Mouse (Mus musculus) myocyte (in vitro differentiated cells): ENCODE measurements around the gene Med21. TPM values are rescaled to one million over a fixed set of nuclear protein-coding genes. Genes with fewer than 3 reads are reported as not detected.

ENCODE experiments used
- H3K27me3 ChIP-seq: one replicate; pipeline ENCODE4 v1.6.1; 2011; ENCODE audit not compliant: control insufficient read depth, insufficient read depth, insufficient read length
- H3K36me3 ChIP-seq: one replicate; pipeline ENCODE4 v1.6.1; 2011; ENCODE audit not compliant: control insufficient read depth, insufficient read depth
- H3K4me2 ChIP-seq: one replicate; pipeline ENCODE4 v1.6.1; 2011; ENCODE audit warnings: low read depth, control low read depth
- H3K4me3 ChIP-seq: one replicate; pipeline ENCODE4 v1.5.1; 2011; ENCODE audit warnings: mild to moderate bottlenecking, control low read depth, moderate library complexity
- H3K79me2 ChIP-seq: one replicate; pipeline ENCODE4 v1.6.1; 2011; ENCODE audit not compliant: control insufficient read depth, insufficient read depth
- H3ac ChIP-seq: one replicate; pipeline ENCODE4 v1.6.1; 2011; ENCODE audit not compliant: control insufficient read depth, insufficient read length
- CEBPB ChIP-seq: IDR thresholded peaks from 2 replicates; pipeline ENCODE4 v1.6.1; 2011; ENCODE audit warnings: mild to moderate bottlenecking, moderate library complexity; ENCODE audit not compliant: poor library complexity, insufficient read depth, severe bottlenecking
- E2F4 ChIP-seq: IDR thresholded peaks from one replicate; pipeline ENCODE4 v1.6.1; 2011; ENCODE audit warnings: mild to moderate bottlenecking, control low read depth, moderate library complexity; ENCODE audit not compliant: insufficient read depth
- MAX ChIP-seq: IDR thresholded peaks from one replicate; pipeline ENCODE4 v1.6.1; 2011; ENCODE audit warnings: low read depth, mild to moderate bottlenecking, control low read depth
- MYOD1 ChIP-seq, 3 experiments: IDR thresholded peaks; one replicate each; pipeline ENCODE4 v1.6.1; 2011; ENCODE audit warnings: control low read depth in 2 of 3, low read depth in 2 of 3, mild to moderate bottlenecking in 2 of 3, moderate library complexity in 1 of 3; ENCODE audit not compliant: insufficient read length in 2 of 3, control insufficient read depth in 1 of 3
- MYOG ChIP-seq, 3 experiments: IDR thresholded peaks; one replicate each; pipeline ENCODE4 v1.6.1; 2011; ENCODE audit warnings: control low read depth in 2 of 3, low read depth in 2 of 3, mild to moderate bottlenecking in 2 of 3; ENCODE audit not compliant: insufficient read length in 2 of 3, control insufficient read depth in 1 of 3, insufficient read depth in 1 of 3
- POLR2A ChIP-seq: IDR thresholded peaks from one replicate; pipeline ENCODE4 v1.6.1; 2011; ENCODE audit warnings: low read depth, mild to moderate bottlenecking, control low read depth, moderate library complexity; ENCODE audit not compliant: insufficient read length
- POLR2AphosphoS2 ChIP-seq: IDR thresholded peaks from one replicate; pipeline ENCODE4 v1.6.1; 2011; ENCODE audit warnings: low read depth, control low read depth; ENCODE audit not compliant: insufficient read length
- REST ChIP-seq: IDR thresholded peaks from one replicate; pipeline ENCODE4 v1.6.1; 2011; ENCODE audit warnings: mild to moderate bottlenecking, control low read depth, moderate library complexity; ENCODE audit not compliant: insufficient read depth, insufficient read length
- SRF ChIP-seq: IDR thresholded peaks from one replicate; pipeline ENCODE4 v1.6.1; 2011; ENCODE audit warnings: low read depth; ENCODE audit not compliant: control insufficient read depth, insufficient read length
- TCF12 ChIP-seq: IDR thresholded peaks from one replicate; pipeline ENCODE4 v1.6.1; 2011; ENCODE audit warnings: mild to moderate bottlenecking, control low read depth; ENCODE audit not compliant: poor library complexity, insufficient read depth, severe bottlenecking
- TCF3 ChIP-seq: IDR thresholded peaks from one replicate; pipeline ENCODE4 v1.6.1; 2011; ENCODE audit warnings: low read depth, control low read depth; ENCODE audit not compliant: insufficient read length
- USF1 ChIP-seq: IDR thresholded peaks from one replicate; pipeline ENCODE4 v1.6.1; 2011; ENCODE audit warnings: low read depth, mild to moderate bottlenecking, control low read depth, moderate library complexity
- polyA plus RNA-seq: library from polyadenylated mRNA; unstranded; fragments of >200 nt; fragmentation: generic; extraction: Trizol; gene quantifications from one replicate; pipeline ENCODE4 v1.2.1, GENCODE M21; 2012; ENCODE audit warnings: missing spikeins

Gene Med21
- polyA plus RNA-seq, 1 experiment = 53.5 TPM

DNA sequence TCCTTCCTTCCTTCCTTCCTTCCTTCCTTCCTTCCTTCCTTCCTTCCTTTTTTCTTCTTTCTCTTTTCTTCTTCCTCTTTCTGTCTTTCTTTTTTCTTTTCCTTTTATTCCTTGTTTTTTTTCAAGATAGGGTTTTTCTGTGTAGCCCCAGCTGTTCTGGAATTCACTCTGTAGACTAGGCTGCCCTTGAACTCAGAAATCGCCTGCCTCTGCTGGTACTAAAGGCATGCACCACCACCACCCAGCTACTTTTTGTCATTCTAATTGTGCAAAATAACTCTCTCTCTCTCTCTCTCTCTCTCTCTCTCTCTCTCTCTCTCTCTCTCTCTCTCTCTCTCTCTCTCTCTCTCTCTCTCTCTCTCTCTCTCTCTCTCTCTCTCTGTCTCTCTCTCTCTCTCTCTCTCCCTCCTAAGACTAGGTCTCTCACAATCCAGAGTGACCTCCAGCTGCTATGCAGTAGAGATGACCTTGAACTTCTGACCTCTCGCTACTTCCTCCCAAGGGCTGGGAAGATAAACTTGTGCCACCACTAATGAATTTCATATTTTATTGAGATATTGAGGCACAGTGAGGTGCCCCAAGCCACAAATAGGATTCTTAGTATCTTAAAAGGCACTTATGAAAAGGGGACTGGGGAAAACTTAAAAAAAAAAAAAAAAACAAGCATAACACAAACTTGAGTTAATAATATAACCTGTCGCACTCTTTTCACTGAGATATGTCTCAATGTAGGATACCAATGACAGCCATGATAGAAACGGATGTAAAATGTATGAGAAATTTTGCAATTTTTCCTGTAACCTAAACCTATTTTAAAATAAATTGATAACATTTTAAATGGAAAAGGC, 7.4 kb upstream of the Med21 start:
- H3K4me3 ChIP-seq = peak overlapping the region; percentile 32
- peak overlapping the region; percentile 36 for H3K4me2 ChIP-seq
- H3K79me2 ChIP-seq = no peaks in the 10 kb centered on the region
- no peaks in the 10 kb centered on the region for H3K27me3 ChIP-seq
- peak overlapping the region; percentile 6 for H3ac ChIP-seq
- TF ChIP-seq POLR2A (no peak), TCF3 (no peak), REST (no peak), MYOG (IDR thresholded peaks at IDR 0.05; ENCODE audit: control insufficient read depth in 1 of 3, insufficient read depth in 1 of 3, insufficient read length in 2 of 3, low read depth in 2 of 3) (no peak), USF1 (no peak), POLR2AphosphoS2 (no peak), MYOD1 (IDR thresholded peaks at IDR 0.05; ENCODE audit: control insufficient read depth in 1 of 3, insufficient read length in 2 of 3, low read depth in 2 of 3) (no peak), SRF (no peak), TCF12 (no peak), MAX (no peak), E2F4 (no peak), CEBPB (no peak)
- no peaks in the 10 kb centered on the region for H3K36me3 ChIP-seq

DNA sequence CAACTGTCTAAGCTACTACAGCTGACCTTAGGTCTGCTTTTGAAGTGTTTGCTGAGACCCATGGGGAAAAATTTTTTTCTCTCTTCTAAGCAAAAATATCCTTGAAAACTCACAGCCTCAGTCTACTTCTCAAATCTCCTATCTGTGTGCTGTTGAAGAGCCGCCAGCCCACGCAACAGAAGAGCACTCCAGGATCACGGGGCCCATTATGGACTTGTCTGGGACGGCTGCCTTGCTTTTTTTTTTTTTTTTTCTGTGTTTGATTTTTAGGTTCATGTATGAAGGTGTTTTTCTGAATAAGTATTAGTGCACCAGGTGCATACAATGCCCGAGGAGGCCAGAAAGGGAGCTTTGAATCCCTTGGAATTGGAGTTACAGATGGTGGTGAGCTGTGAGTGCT, 5.9 kb upstream of the Med21 start:
- Histone ChIP-seq H3K27me3 (no peaks in the 10 kb centered on the region), H3K4me2 (no peak overlapping the region), H3K79me2 (no peaks in the 10 kb centered on the region), H3ac (no peak overlapping the region), H3K36me3 (no peaks in the 10 kb centered on the region), H3K4me3 (no peak overlapping the region)
- TF ChIP-seq CEBPB = no peak
- no peak for TF ChIP-seq REST
- TF ChIP-seq TCF12 = no peak
- no peak for TF ChIP-seq TCF3
- TF ChIP-seq MAX = no peak
- no peak for TF ChIP-seq SRF
- no peak for TF ChIP-seq E2F4
- TF ChIP-seq POLR2AphosphoS2 = no peak
- TF ChIP-seq MYOD1 (IDR thresholded peaks at IDR 0.05; ENCODE audit: control insufficient read depth in 1 of 3, insufficient read length in 2 of 3, low read depth in 2 of 3) = no peak
- TF ChIP-seq USF1 = no peak
- TF ChIP-seq POLR2A = no peak
- TF ChIP-seq MYOG (IDR thresholded peaks at IDR 0.05; ENCODE audit: control insufficient read depth in 1 of 3, insufficient read depth in 1 of 3, insufficient read length in 2 of 3, low read depth in 2 of 3) = no peak

DNA sequence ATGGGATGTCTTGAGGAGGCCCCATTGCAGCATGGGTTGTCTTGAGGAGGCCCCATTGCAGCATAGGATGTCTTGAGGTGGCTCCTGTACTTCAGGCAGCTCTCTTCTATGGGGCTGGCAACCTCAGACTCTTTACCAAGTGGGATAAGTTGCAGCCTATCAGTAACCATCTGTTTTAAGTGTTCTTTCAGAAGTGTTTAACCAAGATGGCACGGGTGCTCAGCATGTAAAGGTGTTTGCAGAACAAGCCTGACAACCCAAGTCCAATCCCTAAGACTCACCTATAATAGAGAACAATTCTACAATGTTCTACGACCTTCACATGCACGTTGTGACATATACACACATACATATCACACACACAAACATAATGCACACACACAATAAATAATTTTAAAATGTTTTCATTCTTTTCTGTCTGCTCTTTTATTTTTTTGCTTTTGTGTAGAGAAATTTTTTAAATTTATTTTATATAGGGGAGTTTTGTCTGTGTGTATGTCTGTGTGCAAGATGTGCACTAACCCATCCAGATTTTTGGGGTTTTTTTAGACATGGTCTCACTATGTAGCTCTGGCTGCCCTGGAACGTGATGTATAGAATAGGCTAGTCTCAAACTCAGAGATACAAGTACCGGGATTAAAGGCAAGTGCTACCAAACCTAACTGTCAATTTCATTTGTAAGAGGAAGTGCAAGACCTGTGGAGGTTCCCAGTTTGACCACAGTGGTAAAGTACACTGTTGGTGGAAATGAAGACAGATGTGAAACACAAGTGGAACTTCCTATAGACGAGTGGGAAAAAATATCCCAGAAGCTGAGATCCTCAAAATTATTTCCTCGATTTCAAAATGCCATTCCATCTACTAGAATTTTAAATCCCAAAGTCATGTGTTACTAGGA, 2.0 kb upstream of the Med21 start:
- H3ac ChIP-seq = no peak overlapping the region
- no peaks in the 10 kb centered on the region for H3K36me3 ChIP-seq
- TF ChIP-seq CEBPB (no peak), E2F4 (no peak), POLR2AphosphoS2 (no peak), REST (no peak), SRF (no peak), TCF12 (no peak), USF1 (no peak), TCF3 (no peak), MYOD1 (IDR thresholded peaks at IDR 0.05; ENCODE audit: control insufficient read depth in 1 of 3, insufficient read length in 2 of 3, low read depth in 2 of 3) (no peak), MAX (no peak), MYOG (IDR thresholded peaks at IDR 0.05; ENCODE audit: control insufficient read depth in 1 of 3, insufficient read depth in 1 of 3, insufficient read length in 2 of 3, low read depth in 2 of 3) (no peak), POLR2A (no peak)
- H3K27me3 ChIP-seq = no peaks in the 10 kb centered on the region
- H3K4me3 ChIP-seq = no peak overlapping the region
- no peak overlapping the region for H3K4me2 ChIP-seq
- peaks cover 28% of the 10 kb centered on the region for H3K79me2 ChIP-seq

DNA sequence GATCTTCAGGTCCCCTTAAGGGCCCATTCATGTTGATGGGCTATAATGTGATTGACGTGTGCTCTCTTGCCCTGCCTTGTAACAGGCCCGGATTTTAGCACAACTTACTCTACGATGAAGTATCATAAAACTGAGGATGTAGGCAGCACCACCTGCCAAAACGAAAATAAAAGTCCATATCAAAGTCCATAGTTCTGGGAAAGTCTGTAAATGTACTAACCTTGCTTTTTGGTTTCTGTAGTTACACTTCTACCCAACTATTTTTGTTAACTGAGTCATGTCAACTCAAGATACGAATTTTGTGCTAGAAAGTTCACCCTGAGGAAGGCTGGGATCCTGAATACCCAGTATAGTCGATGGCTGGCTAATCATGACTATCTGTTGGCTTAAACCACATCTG, 1.4 kb upstream of the Med21 start:
- Histone ChIP-seq H3K36me3 (no peaks in the 10 kb centered on the region), H3K4me3 (no peak overlapping the region), H3ac (no peak overlapping the region), H3K4me2 (no peak overlapping the region), H3K79me2 (peaks cover 35% of the 10 kb centered on the region), H3K27me3 (no peaks in the 10 kb centered on the region)
- TF ChIP-seq POLR2AphosphoS2 = no peak
